Mouse (Mus musculus) mature B cell (primary cell): Measurements from ENCODE around the gene Neurod1.

ENCODE experiments used
- in situ Hi-C: fragments of 300-500 bp; cut with MboI; formaldehyde crosslinking; loops from 2 replicates; pipeline ENCODE4 v1.14.3; 2019

Gene Neurod1

GRCm38 (mm10) chr2:79443401-79443800 lies 13.2 kb downstream of the Neurod1 start:
- in situ Hi-C loops = no loop called here

- in situ Hi-C loops = no loop called here
Measured at GRCm38 (mm10) chr2:79442906-79443305, 13.6 kb downstream of the Neurod1 start.

- in situ Hi-C loops = no loop called here
Measured at GRCm38 (mm10) chr2:79442227-79442626, 14.3 kb downstream of the Neurod1 start.

- in situ Hi-C loops = no loop called here
Measured at GRCm38 (mm10) chr2:79430061-79430460, 26.5 kb downstream of the Neurod1 start.

GRCm38 (mm10) chr2:79429650-79430049 lies 26.9 kb downstream of the Neurod1 start:
- in situ Hi-C loops = no loop called here

DNA sequence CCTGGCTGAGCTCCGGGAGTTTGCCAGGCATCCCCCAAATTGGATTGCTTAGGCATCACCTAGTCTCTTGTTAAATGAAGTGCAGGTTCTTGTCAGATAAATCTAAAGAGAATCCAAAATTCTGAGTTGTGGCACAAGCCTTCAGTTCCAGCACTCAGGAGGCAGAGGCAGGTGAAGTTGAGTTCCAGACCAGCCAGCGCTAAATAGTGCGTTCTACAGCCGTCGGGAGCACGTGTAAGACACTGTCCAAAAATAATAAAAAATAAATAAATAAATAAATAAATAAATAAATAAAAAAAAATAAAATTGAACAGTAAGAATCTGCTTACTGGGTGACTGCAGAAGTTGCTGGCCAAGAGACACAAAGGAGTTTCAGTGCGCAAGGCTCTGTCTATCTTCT lies 27.4 kb downstream of the Neurod1 start:
- in situ Hi-C loops = no loop called here

DNA sequence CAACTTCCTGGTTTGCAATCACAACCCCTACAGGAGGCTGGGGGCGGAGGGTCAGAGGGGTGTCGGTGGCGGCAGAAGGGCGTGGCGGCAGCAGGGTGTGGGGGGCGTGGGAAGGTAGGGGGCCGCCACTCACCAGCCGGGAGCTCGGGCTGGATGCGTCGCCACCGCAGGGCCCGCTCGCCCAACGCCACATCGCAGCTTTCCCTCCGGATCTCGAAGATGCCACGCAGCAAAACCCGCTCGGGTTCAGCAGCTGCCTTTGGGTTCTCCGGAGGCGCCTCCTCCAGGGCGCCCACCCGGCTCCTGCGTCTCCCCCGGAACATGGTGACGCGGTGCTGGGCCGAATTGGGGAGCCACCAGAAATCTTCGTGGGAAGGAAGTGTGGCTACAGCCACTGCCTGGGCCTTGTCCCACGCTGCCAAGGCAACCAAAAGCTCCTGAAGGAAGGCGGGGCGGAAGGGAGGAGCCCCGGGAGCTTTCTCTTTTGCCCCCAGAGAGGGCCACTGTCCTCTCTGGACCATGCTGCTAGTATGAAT lies 27.9 kb downstream of the Neurod1 start:
- in situ Hi-C loops = no loop called here

- in situ Hi-C loops = no loop called here
Measured at GRCm38 (mm10) chr2:79428022-79428421, 28.5 kb downstream of the Neurod1 start.

GRCm38 (mm10) chr2:79421696-79422095 lies 34.9 kb downstream of the Neurod1 start:
- in situ Hi-C loops = no loop called here

DNA sequence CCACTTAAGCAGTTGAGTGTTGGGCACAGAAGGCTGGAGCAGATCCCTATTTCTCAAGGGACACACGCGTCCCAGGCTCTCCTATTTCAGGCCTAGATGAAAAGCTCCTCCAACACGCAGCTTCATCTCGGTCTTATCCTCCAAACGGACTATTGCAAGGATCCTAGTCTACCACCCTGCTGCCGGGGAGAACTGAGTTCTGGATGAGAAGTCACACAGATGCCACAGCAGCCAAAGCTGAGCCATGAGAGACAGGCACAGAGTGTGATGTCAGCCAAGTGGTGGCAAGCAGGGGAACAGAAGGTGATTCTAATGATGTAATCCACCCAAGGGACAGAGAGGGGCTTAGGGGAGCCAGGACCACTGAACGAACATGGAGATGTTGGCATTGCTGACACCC lies 42.0 kb downstream of the Neurod1 start:
- in situ Hi-C loops = no loop called here

GRCm38 (mm10) chr2:79410903-79411255 lies 45.7 kb downstream of the Neurod1 start:
- in situ Hi-C loops = no loop called here

GRCm38 (mm10) chr2:79410247-79410902 lies 46.2 kb downstream of the Neurod1 start:
- in situ Hi-C loops = no loop called here

GRCm38 (mm10) chr2:79405661-79406405 lies 50.7 kb downstream of the Neurod1 start:
- in situ Hi-C loops = no loop called here
